Mouse (Mus musculus): ENCODE data around the gene Olfr1392.

DNA sequence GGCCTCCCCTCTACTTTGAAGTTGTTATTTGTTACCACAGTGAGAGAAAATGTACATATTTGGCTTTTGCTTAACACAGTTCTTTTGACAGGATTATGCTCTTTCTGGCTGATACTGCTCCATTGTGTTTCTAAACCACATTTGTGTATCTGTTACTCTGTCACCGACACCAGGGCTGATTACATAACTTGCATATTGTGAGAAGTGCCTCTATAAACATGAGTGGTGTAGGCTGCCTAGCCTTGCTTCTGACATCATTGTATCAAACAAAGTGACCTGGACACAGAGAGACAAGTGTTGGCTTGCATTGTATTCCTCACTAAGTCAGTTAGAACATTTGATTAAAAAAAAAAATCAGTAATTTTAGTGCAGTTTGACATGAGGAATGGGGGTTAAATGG is 25.3 kb upstream of the Olfr1392 start:
- TF ChIP-seq POLR2A (IDR thresholded peaks at IDR 0.05; ENCODE audit: low read depth, low read length) (no peak), CTCF (IDR thresholded peaks at IDR 0.05; ENCODE audit: borderline replicate concordance, insufficient read depth, low read length) (no peak)

Measured in embryonic fibroblast, embryonic 13.5 days (primary cell).